Mouse (Mus musculus) large intestine, adult 2 months (tissue): ENCODE results near the gene Irak3. TPM values are rescaled to one million over a fixed set of nuclear protein-coding genes. Genes with fewer than 3 reads are reported as not detected.

Source experiments
- DNase-seq: peaks from one replicate; pipeline ENCODE4 v3.0.0-alpha.2; 2012; ENCODE audit warnings: low read depth, low spot score
- WGBS: fragments of 180-500 bp; shearing (Covaris S2); methylation state at CpG from one replicate; pipeline ENCODE4 v1.1.7; 2018; 5-methylcytosine and 5-hydroxymethylcytosine counted together
- polyA plus RNA-seq: library from polyadenylated mRNA; depleted of rRNA; stranded (reverse); fragments of >200 nt; gene quantifications from 2 replicates; pipeline ENCODE4 v1.2.3, GENCODE M21; 2012

The Irak3 gene
- polyA plus RNA-seq, 1 experiment, result 2.1 TPM

GRCm38 (mm10) chr10:120208015-120208414, 6.1 kb upstream of the Irak3 start:
- 80% methylated on average over 8 of the region's 8 CpGs for WGBS
- no peak for DNase-seq

- 80% methylated on average over 13 of the region's 13 CpGs for WGBS
- no peak for DNase-seq
Measured at GRCm38 (mm10) chr10:120204591-120205210, 2.8 kb upstream of the Irak3 start.

DNA sequence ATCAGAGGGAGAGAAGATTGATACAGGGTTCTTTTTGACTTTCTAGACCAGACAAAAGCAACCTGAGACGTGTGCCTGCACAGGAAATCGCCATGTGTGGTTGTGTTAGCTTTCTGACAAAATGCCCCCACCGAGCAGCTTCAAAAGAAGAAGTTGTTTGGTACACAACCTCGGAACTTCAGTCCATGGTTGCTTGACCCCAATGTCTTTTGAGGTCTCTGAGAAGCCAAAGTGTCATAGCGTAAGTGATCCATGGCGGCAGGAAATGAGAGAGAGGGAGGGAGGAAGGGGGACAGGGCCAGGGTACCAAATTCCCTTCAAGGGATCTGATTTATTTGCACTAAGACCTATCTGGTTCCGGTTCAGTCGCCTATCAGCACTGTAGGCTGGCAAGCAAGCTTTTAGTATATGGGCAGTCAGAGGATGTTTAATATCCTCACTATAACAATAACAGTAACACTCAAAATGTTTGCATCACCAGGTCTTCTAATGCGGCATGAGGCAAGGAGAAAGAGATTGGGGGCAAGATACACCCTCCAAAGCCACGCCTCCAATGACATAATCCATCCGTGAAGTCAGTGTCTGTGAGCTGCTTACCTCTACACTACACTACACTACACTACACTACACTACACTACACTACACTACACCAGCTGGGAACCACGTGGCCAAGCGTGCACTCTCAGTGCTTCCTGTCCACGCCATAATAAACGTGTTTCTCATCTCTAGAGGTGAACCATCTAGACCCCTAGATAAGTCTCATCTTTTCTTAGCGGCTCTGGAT, 729 bp upstream of the Irak3 start:
- 69% methylated on average over 16 of the region's 16 CpGs for whole genome bisulfite sequencing
- DNase-seq, result no peak

- WGBS, result 2% methylated on average over 65 of the region's 65 CpGs
- peak; percentile 19 for DNase-seq
Measured at GRCm38 (mm10) chr10:120201131-120201921, 604 bp downstream of the Irak3 start, which contains the start of gene Tmbim4. TSS of gene Tmbim4 (plus strand) at chr10:120201590.

DNA sequence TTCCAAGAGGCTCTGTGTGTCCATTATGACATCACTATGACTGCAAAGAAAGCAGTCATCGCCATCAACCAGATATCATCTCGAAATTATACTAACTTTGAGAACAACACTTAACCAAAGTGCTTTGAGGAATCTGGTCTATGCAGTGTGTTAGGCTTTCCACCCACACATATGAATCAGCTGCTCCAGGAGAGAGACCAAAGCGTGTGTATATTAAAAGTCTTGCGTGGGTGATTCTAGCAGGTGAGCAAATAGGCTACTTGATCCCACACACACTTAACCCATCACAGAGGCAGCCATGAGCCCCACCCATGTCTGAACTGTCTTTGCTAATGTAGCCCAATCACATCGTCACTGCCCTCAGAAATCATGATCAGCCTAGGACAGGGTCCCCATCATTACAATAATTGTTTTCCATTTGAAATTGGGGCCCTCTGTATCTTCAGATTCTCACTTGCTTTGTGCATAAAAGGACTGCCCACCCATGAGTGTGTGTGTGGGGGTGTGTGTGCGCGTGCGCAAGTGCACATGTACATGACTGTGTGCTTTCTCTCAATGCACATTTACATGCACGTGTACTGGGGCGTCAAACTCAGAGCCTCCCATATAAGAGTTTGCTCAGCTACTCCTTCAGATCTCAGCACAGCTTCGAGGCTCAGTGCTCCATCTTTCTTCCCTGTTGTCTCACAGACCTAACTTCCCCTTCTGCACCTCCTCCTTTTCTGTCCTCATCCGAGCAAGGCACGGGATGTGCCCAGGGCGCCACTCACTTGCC, 4.7 kb downstream of the Irak3 start:
- WGBS, result 68% methylated on average over 14 of the region's 14 CpGs
- DNase-seq, result no peak

DNA sequence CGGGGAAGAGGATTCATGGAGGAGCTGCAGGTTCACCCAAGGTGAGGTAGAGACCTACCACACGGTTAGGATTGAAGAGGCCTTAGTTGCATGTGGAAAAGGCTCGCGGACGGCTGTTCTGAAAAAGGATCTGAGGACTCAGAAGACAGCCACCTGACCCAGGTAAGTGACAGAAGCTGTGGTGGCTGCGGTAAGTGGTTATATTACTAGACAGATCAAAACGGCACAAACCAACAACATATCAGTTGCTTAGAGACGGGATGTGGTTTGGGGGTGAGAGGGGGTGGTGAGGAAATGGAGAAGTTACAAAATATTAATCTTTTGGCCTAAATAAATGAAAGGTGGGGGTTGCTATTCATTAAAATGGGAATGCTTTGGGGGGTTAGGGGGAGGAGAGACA, 8.7 kb downstream of the Irak3 start:
- 91% methylated on average over 8 of the region's 8 CpGs for WGBS
- no peak for DNase-seq

DNA sequence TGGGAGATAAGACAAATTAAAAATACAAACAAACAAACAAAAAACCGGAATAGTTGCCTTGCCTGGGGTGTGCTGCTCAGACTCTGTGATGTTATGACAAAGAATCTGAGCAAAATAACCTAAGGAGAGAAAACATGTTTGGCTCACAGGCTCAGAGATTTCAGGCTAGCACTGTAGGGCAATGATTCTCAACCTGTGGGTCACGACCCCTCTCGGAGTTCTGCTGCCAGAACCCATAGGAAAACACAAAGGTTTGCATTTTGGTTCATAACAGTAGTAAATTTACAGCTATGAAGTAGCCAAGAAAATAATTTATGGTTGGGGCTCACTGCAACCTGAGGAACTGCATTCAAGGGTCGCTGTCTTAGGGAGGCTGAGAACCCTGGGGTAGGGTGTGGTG, 9.7 kb downstream of the Irak3 start:
- DNase-seq, result no peak
- WGBS, result 79% methylated on average over 4 of the region's 4 CpGs

- DNase-seq, result no peak
- WGBS, result 77% methylated on average over 6 of the region's 6 CpGs
Measured at GRCm38 (mm10) chr10:120191165-120191564, 10.8 kb downstream of the Irak3 start.

DNA sequence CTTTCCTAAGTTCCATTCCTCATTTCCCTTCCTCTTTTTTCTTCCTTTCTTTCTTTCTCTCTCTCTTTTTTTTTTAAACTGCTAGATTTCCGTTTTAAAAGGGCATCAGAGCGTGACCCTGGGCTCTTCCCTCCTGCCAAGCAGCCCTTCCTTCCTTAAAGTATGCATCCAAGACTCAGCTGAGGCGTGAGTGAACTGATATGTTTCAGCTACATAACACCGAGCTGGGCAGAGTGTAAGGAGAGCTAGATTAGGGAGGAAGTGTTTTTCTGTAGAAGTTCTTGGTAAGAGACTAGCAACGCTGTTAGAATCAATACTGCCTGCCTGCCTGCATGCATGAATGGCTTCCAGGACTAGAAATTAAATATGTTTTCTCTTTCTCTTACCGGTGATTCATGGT, 12.1 kb downstream of the Irak3 start:
- DNase-seq, result no peak
- 37% methylated on average over 6 of the region's 6 CpGs for WGBS

DNA sequence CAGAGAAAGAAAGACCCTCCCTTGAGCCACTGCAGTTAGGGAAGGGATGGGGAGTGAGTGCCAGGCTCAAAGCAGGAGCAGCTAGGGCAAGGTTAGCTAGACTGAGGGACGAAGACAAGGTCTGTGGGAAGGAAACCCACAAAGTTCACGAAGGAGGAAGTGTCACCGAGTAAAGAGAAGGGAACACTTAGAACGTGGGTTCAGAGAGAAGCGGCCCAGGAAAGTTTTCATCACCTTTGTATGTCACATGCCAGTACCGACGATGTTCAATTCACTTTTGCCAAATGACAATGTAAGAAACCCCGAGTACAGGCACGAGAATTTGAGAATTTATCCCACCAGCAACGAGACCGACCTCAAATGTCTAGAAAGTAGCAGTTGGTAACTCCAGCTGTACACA, 12.7 kb downstream of the Irak3 start:
- 49% methylated on average over 11 of the region's 11 CpGs for WGBS

GRCm38 (mm10) chr10:120188513-120188912, 13.4 kb downstream of the Irak3 start:
- WGBS, result 47% methylated on average over 2 of the region's 2 CpGs
- DNase-seq, result no peak

More for the DNA sequence above, 12.7 kb downstream of the Irak3 start:
- no peak for DNase-seq

DNA sequence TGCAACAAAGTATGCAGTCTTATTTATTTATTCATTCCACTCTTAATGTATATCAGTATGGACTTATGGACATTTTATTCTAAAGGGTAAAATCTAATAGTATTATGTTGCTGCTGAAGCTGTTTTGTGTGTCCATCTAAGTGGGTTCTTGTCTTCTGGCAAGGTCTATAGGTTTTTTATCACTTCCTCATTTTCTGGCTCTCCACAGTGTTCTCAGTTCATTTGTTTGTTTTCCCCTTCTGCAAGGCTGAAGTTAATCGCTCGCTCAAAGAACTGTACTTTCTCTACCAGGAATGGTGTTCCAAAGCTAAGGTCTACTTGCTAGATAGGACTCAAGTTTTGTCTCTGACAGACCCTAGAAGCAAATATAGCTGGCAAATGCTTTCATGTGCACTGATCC, 18.6 kb downstream of the Irak3 start:
- no peak for DNase-seq
- 43% methylated on average over 2 of the region's 2 CpGs for WGBS

- 86% methylated on average over 1 of the region's 1 CpGs for WGBS
- no peak for DNase-seq
Measured at GRCm38 (mm10) chr10:120182887-120183286, 19.0 kb downstream of the Irak3 start.

- 87% methylated on average over 15 of the region's 15 CpGs for WGBS
- DNase-seq, result no peak
Measured at GRCm38 (mm10) chr10:120174192-120174705, 27.7 kb downstream of the Irak3 start.

- 63% methylated on average over 5 of the region's 5 CpGs for WGBS
- no peak for DNase-seq
Measured at GRCm38 (mm10) chr10:120171340-120171739, 30.6 kb downstream of the Irak3 start.

- DNase-seq, result no peak
- WGBS, result 90% methylated on average over 4 of the region's 4 CpGs
Measured at GRCm38 (mm10) chr10:120170277-120170676, 31.7 kb downstream of the Irak3 start.

DNA sequence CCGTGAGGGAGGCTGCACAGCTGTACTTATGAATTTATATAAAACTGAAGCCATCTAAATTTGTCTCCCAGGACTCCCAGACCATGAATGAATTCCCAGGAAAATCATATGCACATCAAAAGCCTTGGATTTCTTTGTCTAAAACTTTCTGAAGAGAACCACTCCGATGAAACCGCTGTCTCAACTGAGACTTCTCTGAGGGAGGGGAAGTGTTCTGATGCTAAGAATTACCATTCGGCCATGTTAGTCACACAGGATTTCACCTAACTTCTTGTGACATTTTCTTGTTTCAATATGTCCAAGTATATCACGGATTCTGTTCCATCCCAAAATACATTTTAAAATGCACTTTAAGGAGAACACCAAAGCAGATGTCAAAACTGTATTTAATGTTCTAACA, 32.1 kb downstream of the Irak3 start:
- WGBS, result 84% methylated on average over 5 of the region's 5 CpGs
- DNase-seq, result no peak

DNA sequence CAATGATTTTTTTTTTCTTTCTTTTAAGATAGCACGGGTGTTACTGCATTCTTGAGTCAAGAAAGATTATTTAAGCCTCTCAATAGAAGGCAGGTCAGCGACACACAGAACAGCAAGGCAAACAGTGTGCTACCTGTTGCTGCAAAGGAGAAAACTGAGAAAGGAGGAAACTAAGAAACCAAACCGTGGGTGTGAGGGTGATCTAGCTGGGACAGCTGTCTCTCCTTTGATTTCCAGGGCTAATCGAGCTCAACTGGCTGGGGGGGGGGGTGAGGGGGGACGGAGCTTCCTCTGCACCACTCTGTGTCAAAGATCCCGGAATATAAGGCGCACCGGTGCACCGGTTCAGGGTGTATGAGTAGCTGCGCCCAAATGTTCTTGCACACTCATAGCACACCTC, 32.9 kb downstream of the Irak3 start:
- 18% methylated on average over 10 of the region's 10 CpGs for WGBS

DNA sequence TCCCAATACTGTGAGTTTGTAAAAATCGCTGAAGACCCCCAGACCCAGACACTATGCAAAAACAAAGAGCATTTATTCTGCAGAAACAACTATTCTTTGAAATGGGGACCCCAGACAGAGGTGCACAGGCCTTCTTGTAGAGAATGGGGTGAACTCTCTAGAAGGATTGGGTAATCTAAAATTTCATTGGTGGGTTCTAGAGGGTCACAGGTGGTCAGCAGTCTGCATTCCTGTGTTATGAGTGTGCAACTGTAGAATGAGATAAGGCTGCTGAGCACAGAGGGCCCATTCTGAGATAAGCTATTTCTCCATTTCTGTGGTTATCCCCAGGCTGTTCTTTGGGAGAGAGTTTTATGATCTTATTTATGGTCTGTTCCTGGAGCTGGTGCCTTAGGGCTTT, 33.9 kb downstream of the Irak3 start:
- 58% methylated on average over 1 of the region's 1 CpGs for WGBS

More for the DNA sequence above, 32.9 kb downstream of the Irak3 start:
- no peak for DNase-seq

More for the DNA sequence above, 33.9 kb downstream of the Irak3 start:
- DNase-seq, result no peak
